Mouse (Mus musculus) heart, adult 2 months (tissue): Measurements from ENCODE around the gene Sema4c.

Source experiments
- CTCF ChIP-seq: fragments of 200-600 bp; IDR thresholded peaks from 2 replicates; pipeline ENCODE4 v1.8.1; 2022; ENCODE audit warnings: antibody characterized with exemption, mild to moderate bottlenecking, moderate library complexity
- POLR2A ChIP-seq: fragments of 200-500 bp; IDR thresholded peaks from 2 replicates; pipeline ENCODE4 v1.6.1; 2011; ENCODE audit warnings: mild to moderate bottlenecking, low read depth, low read length, control low read depth; ENCODE audit not compliant: insufficient read depth

DNA sequence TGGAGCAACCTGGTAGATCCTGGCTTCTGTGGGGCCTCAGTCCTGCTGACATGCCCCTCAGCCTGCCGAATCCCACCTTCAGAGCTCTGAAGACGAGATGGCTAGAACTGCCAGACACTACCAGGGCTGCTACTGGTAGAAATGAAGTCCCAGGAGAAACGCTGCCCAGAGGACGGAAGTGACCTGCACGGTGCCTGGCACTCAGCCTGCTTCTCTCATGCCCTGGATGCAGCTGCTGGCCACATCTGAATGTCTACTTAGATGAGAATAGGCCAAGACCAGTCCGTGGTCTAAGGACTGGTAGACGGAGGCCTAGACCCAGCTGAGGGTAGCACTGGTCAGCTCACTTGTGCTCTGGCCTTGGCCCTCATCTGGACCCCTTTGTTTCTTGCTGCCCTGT, 27.2 kb downstream of the Sema4c start:
- no peak for TF ChIP-seq CTCF
- TF ChIP-seq POLR2A, result no peak
